Mouse (Mus musculus): ENCODE measurements around the gene Gm6657. TPM values are rescaled to one million over a fixed set of nuclear protein-coding genes. Genes with fewer than 3 reads are reported as not detected.

Gm6657 gene
- polyA plus RNA-seq, 1 experiment: not detected

GRCm38 (mm10) chr12:78227021-78227932 lies 33.2 kb downstream of the Gm6657 start:
- DNase-seq: peak; percentile 60 to 75
- TF ChIP-seq CTCF (IDR thresholded peaks at IDR 0.05; ENCODE audit: borderline replicate concordance, insufficient read depth, low read depth, low read length) (no peak), POLR2A (IDR thresholded peaks at IDR 0.05; ENCODE audit: borderline replicate concordance, insufficient read depth, low read length) (no peak)
- WGBS: under 1% methylated on average over 54 of the region's 57 CpGs

DNA sequence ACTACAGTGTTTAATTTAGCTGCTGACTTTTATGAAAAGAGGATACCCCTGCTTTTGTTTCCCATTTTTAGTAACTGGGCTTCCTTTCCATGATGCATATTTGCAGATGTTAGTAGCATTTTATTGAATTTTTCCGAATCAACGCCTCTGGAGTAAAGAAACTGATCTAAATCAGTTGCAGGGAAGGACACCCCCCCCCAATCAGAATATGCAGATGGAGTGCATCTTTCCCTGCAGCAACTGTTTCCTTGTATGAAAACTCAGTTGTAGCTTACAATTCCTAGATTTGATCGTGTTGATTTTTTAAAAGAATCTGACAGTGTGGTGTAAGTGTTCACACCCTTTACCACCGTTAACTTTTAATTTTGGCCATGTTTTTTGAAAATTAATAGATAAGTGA lies 34.1 kb downstream of the Gm6657 start:
- 18% methylated on average over 4 of the region's 4 CpGs for WGBS
- no peak for DNase-seq
- peak overlapping the region; percentile 99 for H3K4me3 ChIP-seq (replicated peaks; ENCODE audit: insufficient read depth, low read depth, low read length)
- H3K27me3 ChIP-seq (ENCODE audit: control insufficient read depth, insufficient read depth, low read length): no peaks in the 10 kb centered on the region
- no peaks in the 10 kb centered on the region; the same call in 1 of the 2 replicates for H3K4me1 ChIP-seq (ENCODE audit: control insufficient read depth, insufficient read depth, low read length)
- no peak for TF ChIP-seq CTCF (IDR thresholded peaks at IDR 0.05; ENCODE audit: borderline replicate concordance, insufficient read depth, low read depth, low read length)
- TF ChIP-seq POLR2A (IDR thresholded peaks at IDR 0.05; ENCODE audit: borderline replicate concordance, insufficient read depth, low read length): no peak
- H3K27ac ChIP-seq (ENCODE audit: insufficient read depth, low read length): no peak overlapping the region

More at GRCm38 (mm10) chr12:78227021-78227932, 33.2 kb downstream of the Gm6657 start:
- peak overlapping the region; percentile 95 for H3K27ac ChIP-seq (ENCODE audit: insufficient read depth, low read length)
- H3K4me3 ChIP-seq (replicated peaks; ENCODE audit: insufficient read depth, low read depth, low read length): peak overlapping the region; percentile 99
- H3K27me3 ChIP-seq (ENCODE audit: control insufficient read depth, insufficient read depth, low read length): no peaks in the 10 kb centered on the region
- H3K4me1 ChIP-seq (ENCODE audit: control insufficient read depth, insufficient read depth, low read length): no peaks in the 10 kb centered on the region; the same call in 1 of the 2 replicates

GRCm38 (mm10) chr12:78232560-78232959 lies 38.5 kb downstream of the Gm6657 start:
- Histone ChIP-seq H3K27me3 (ENCODE audit: control insufficient read depth, insufficient read depth, low read length) (no peaks in the 10 kb centered on the region), H3K27ac (ENCODE audit: insufficient read depth, low read length) (no peak overlapping the region), H3K4me3 (replicated peaks; ENCODE audit: insufficient read depth, low read depth, low read length) (no peak overlapping the region), H3K4me1 (ENCODE audit: control insufficient read depth, insufficient read depth, low read length) (no peaks in the 10 kb centered on the region)
- DNase-seq: no peak
- no peak for TF ChIP-seq CTCF (IDR thresholded peaks at IDR 0.05; ENCODE audit: borderline replicate concordance, insufficient read depth, low read depth, low read length)
- TF ChIP-seq POLR2A (IDR thresholded peaks at IDR 0.05; ENCODE audit: borderline replicate concordance, insufficient read depth, low read length): no peak

- Histone ChIP-seq H3K4me1 (ENCODE audit: control insufficient read depth, insufficient read depth, low read length) (no peaks in the 10 kb centered on the region; the same call in 1 of the 2 replicates), H3K27ac (ENCODE audit: insufficient read depth, low read length) (no peak overlapping the region), H3K4me3 (replicated peaks; ENCODE audit: insufficient read depth, low read depth, low read length) (no peak overlapping the region), H3K27me3 (ENCODE audit: control insufficient read depth, insufficient read depth, low read length) (no peaks in the 10 kb centered on the region)
- DNase-seq: no peak
- 27% methylated on average over 1 of the region's 1 CpGs for WGBS
- no peak for TF ChIP-seq CTCF (IDR thresholded peaks at IDR 0.05; ENCODE audit: borderline replicate concordance, insufficient read depth, low read depth, low read length)
- no peak for TF ChIP-seq POLR2A (IDR thresholded peaks at IDR 0.05; ENCODE audit: borderline replicate concordance, insufficient read depth, low read length)
Observed at GRCm38 (mm10) chr12:78248366-78248765, 54.3 kb downstream of the Gm6657 start.

DNA sequence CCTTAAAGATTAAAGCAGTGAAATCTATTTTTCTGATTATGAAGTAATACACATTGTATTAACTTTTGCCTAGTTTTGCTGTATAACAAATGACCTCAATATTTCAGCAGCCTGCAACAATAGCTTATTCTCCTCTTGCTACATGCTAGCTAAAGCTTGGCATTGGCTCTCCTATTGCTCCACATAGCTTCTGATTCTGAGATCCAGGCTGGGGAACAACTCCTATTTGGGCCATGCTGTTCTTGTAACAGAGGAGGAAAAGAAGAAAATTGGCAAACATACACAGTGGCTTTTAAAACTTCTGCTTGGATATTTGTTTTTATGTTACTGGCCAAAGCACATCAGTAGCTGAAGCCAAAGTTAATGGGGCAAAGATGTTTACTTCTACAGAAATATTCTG lies 55.1 kb downstream of the Gm6657 start:
- no peak for TF ChIP-seq POLR2A (IDR thresholded peaks at IDR 0.05; ENCODE audit: borderline replicate concordance, insufficient read depth, low read length)
- no peak for TF ChIP-seq CTCF (IDR thresholded peaks at IDR 0.05; ENCODE audit: borderline replicate concordance, insufficient read depth, low read depth, low read length)
- Histone ChIP-seq H3K27me3 (ENCODE audit: control insufficient read depth, insufficient read depth, low read length) (no peaks in the 10 kb centered on the region), H3K27ac (ENCODE audit: insufficient read depth, low read length) (no peak overlapping the region), H3K4me1 (ENCODE audit: control insufficient read depth, insufficient read depth, low read length) (no peaks in the 10 kb centered on the region; the same call in 1 of the 2 replicates), H3K4me3 (replicated peaks; ENCODE audit: insufficient read depth, low read depth, low read length) (no peak overlapping the region)
- DNase-seq: peak in 1 of 2 experiments; percentile 26

Other genes with a start within 250 kb of the Gm6657 start
- gene Gphn, start 32.1 kb downstream of the Gm6657 start, polyA plus RNA-seq (2012; rRNA removed): 82.5 and 90.5 TPM in 2 replicates

Measured in cerebellum, adult 2 months (tissue).